Mouse (Mus musculus) urinary bladder, adult 2 months (tissue): ENCODE measurements around the gene Ush2a. TPM values are rescaled to one million over a fixed set of nuclear protein-coding genes. Genes with fewer than 3 reads are reported as not detected.

Experiments used
- DNase-seq: peaks from one replicate; pipeline ENCODE4 v3.0.0; 2022; ENCODE audit warnings: low spot score
- polyA plus RNA-seq: library from polyadenylated mRNA; depleted of rRNA; stranded (reverse); fragments of >200 nt; gene quantifications from 2 replicates; pipeline ENCODE4 v1.2.3, GENCODE M21; 2012

Ush2a gene
- polyA plus RNA-seq, 1 experiment, result 0.07 TPM

DNA sequence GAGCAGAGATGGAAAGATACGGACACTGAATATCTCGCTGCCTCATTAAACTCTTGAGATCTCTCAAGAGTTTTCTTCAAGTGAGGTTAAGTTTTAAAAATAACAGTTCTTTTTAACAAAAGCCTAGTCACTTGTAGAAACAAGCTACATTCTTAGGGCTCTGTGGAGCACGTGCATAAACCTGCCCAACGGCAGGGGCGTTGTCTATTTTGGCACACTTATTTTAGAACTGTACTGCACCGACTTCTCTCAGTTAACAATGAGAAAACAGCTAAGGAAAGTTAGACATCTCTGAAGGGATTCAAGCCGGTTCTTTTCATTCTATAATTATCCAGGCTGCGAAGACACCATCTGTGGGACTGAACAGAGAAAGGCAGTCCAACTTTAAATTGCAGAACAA is 405.6 kb downstream of the Ush2a start:
- no peak for DNase-seq

DNA sequence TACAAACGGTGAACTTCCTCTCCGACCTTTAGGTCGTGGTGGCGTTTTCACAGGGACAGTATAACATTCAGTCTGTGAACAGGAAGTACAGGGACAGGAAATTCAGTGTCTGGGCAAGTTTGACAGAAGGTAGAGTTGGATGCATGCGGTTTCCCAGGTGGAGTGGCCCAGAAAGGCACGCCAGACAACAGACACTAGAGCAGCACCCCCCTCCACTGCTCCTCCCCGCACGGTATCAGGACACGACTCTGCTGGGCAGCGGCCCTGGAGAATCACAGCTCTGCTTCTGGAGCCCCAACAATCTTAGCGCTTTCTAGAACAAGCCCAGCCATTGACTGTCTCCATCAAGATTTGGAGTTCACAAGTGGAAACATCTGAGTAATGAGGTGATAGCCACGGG is 406.7 kb downstream of the Ush2a start:
- DNase-seq, result no peak

DNA sequence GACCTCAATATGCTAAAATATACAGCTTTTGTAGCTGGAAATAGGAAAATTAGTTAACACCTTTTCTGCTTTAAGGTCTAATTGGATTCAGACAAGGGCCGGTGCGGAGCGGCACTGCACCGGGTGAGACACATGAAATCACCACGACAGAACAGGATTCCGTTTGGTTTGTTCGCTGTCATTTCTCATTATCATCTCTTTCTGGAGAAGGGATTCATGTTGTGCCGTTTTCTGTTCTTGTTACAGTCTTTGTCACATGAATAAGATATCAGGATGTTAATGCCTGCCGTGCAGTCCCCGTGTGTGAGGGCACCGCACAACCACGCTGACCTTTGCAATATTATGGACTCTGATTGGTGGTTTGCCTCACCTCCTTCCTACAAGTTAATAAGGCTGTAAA is 411.0 kb downstream of the Ush2a start:
- no peak for DNase-seq

DNA sequence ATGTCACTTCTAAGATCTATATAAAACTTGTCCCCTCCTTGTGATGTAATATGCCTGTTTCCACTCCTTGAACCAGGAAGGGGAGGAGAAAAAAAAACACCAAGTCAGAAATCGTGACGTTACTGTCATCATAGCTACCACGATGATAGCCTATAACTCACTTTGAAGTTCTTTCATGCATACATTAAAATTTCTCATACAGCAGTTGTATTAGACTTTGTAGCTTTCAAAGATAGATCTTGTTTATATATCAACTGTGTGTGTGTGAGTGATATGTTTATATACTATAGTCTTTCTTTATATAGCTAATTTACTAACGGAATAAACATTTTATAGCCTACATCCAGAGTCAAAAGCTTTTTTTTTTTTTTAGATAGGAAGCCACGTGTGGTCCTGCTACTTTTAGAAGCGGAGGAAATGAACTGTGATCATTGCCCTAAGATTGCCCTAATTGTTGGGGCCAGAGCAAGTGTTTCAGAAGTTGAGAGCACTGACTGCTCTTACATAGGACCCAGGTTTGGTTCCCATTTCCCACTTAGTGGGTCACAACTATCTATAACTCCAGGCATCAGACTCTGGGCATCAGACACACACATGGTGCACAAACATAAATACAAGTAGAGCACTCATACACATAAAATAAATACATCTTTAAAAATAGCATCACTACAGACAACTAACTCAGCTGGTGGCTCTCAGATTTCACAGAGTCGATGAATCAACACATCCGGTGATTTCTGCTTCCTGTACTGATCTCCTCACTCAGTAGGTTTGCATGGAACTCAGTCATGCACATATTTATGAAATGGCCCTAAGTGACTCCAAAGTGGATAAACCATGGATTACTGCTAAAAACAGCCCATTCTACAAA is 413.1 kb downstream of the Ush2a start:
- DNase-seq, result no peak

DNA sequence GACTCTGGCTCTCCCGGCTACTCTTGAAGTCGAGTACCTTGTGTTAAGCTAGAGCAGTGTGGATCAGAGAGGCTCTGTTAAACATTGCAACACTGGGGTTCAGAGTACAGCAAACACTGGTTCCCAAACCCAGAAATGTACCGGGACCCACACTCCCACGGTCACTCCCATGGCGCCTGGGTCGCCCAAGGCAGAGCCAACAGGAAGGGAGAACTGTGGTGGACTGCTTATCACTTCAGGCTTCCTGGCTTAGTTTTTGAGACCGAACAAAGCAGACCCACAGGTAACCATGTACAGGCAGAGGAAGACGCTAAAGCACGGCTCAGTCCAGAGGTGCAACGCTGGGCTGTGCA is 413.7 kb downstream of the Ush2a start:
- no peak for DNase-seq

DNA sequence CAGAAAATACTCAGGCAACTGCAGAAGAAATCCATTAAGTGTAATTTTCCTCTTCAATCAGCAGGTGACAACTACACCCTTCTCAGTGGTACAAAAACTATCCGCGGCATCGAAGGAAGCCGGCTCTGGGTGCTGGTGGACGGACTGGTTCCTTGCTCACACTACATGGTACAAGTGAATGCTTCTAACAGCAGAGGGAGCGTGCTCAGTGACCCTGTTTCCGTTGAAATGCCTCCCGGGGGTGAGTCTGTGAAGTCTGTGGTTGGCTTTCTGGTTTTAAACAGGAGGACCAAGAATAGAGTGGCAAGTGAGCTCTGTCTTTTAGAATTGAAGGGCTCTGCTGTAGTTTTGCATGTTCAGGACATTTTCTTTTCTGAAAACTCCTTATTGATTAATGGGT is 416.4 kb downstream of the Ush2a start:
- no peak for DNase-seq

DNA sequence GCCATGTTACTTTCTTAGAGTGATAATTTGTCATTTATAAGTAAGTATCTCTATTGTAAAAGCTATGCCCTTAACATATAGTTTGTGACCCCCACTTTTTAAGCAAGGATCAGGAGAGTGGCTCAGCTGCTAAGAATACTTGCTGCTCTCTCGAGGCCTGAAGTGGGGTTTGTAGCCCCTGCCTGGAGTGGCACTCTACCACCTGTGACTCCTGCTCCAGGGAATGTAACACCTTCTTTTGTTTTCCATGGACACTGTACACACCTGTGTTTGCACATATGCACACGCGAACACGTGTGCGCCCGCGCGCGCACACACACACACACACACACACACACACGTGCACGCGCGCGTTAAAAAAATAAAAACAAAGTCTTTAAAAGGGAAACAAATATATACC is 424.5 kb downstream of the Ush2a start:
- DNase-seq, result no peak

DNA sequence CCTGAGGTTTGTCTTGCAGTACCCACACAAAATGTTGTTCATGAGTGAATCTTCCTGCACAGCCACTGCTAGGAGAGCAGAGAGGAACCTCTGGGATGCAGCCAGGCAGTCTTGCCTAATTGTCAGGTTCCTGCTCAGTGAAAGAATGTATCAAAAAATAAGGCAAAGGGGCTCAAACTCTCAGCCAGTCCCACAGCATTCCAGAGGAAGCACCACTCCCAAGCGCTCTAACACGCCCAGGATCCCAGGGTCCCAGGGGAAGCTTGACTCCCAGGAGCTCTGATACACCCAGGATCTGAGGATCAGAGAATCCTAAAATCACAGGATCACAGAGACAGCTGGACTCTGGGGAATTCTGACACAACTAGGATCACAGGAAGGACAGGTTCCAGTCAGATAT is 434.5 kb downstream of the Ush2a start:
- DNase-seq, result no peak

DNA sequence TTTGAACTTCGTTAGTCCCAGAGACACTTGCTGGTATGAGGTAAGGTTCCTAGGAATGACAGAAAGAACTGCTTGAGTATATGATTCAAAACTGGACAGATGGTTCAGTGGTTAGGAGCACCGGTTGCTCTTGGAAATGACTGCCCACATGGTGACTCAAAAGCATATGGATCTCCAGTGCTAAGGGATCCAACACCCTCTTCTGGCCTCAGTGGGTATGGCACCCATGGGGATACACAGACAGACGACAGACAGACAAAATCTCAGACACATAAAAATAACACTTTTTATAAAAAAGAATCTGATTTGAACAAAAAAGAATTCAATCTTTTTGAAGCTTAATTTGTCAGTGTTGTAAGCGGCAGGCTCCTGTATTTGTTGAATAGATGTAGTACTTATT is 446.4 kb downstream of the Ush2a start:
- no peak for DNase-seq

DNA sequence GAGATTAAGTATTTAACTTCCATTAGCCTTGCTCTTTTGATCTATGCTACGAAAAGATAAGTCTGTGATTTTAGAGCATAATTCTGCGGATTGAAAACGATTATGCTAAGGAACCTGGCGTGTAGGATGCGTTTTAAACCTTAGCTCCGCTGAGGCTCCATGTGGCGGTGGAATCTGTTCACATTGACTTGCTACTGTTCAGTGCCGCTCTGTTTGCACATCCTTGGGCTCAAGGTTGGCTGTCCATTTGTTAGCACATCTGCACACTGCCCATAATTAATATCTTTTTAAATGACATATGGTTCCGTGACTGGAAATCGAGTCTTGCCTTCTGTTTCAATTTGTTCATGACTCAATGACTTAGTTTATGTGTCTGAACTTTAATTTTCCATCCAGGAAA is 446.9 kb downstream of the Ush2a start:
- no peak for DNase-seq

DNA sequence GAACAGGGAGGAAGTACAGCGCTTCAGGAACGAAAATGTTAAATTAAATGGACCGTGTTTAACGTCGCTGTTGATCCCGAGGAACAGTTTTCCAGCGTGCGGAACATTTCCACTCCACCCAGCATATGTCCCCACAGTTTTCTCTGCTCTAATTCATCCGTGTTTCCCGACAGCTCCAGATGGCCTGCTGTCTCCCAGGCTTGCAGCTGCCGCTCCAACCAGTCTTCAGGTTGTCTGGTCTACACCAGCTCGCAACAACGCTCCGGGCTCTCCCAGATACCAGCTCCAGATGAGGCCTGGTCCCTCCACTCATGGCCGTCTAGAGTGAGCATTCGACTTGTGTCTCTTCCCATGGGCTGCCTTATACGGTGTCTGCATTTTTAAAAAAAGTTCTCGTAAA is 452.3 kb downstream of the Ush2a start:
- no peak for DNase-seq

DNA sequence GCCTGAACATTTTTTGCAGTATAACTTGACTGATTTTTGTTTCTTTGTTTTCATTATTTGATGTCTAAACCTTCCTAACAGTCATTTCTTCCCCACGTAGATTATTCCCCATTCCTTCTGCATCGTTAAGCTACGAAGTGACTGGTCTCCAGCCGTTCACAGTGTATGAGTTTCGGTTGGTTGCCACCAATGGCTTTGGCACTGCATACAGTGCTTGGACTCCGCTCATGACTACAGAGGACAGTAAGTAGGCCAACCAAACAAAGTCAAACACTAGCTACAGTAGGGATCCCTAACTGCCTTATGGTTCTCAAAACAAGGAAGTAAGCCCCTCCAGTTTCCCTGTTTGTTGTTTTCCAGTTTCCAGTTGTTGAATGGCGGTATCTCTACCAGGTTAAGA is 453.1 kb downstream of the Ush2a start:
- no peak for DNase-seq

DNA sequence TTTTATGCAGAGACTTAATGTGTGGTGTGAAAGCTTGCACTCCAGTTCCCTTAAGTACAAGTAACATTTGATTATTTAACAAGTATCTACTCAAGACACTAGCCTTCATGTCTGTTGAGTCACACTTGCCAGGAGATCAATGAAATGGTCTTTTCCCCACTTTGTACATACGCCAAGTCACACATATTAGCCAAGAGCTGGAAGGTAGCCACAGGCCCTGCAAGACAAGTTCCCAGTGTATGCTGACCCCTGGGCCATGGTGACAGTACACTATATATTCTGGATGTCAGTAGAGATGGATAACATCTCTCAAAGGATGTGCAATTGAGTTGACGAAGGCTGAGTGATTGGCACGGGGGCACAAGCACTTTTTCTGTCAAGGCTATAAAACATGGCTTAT is 455.1 kb downstream of the Ush2a start:
- no peak for DNase-seq

DNA sequence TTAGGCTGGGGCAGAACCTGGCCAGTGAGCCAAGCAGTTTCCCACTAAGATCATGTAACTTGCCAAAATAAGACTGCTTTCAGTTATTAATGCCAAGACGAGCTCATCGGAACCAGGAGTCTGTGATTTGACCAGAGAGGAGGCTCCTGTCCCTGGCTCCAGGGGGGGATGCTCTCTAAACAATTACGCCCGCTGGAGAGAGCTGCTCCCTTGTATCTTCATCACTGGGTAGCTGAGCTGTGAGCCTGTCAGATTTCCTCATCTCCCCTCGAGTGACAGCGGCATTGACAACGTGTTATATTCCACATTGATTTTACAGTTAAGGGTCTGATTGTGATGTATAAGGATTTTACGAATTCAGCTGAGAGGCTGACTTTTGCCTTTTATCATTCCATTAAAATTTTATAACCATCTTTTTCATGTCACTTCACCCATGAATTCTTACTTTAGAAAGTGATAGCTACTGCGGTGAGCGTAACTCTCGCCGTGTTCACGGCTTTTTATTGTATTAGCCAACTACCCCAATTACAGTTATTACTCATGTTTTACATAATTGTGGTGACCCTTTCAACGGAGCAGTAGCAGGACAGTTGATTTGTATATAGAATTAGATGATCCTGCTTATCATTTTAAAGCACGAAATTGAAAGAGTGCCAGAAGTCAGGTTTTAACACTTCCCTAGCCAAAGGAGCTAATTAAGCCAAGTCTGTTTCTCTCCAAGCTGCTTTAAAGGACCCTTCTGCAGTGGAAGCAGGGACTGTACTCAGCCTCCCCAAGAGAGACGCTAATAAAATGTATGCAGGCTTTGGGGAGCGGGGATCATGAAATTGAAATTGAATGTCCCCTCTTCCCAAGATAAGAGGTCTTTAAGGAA is 463.5 kb downstream of the Ush2a start:
- no peak for DNase-seq

DNA sequence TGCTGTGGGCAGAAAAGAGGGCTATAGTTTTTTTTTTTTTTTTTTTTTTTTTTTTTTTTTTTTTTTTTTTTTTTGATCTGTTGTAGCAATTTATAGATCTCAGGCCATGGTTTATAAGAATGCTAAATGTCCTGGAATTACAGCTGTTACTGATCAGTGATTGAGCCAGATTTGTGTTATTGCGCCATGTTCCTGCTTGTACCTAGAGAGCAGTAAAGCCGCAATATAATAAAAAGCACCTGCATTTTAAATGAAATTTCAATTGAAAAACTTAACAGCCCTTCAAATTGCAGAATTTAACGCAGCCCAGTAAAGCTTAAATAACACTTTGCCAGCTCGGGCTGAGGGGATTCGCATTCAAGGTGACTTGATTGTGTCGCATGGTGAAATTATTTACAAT is 465.1 kb downstream of the Ush2a start:
- DNase-seq, result no peak

DNA sequence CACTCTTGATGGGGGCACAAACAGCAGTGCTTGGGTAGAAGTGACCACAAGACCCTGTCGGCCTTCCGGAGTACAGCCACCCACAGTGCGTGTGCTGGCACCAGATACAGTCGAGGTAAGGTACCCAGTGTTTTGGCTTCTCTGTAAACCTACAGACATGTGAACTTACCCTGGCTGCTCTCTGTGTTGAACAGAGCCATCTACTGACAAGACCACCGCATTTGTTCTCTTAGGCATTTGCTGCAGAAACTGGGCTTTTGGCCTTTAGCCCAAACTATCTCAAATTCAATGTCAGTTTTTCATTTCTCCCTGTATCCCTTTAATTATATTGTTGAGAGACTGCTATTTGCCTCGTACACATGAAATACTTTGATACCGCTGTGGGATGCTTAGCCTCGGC is 466.8 kb downstream of the Ush2a start:
- no peak for DNase-seq

DNA sequence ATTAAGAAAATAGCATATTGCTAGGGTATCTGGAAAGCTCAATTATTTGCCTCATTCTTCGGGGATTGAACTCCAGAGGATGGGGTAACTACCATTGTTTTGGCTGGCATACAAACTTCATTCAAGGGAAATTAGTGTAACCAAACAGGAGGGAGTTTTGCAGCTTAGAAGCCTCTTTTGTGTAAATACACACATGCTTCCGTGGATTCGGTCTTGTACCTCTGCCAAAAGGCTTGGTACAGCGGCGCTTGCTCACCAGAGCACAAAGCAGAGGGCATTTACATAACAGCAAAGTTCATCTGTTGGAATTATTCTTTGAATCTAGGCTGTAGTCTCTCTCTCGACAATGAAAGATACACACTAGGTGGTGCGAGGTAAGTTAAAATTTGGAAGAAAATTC is 467.4 kb downstream of the Ush2a start:
- DNase-seq, result no peak

DNA sequence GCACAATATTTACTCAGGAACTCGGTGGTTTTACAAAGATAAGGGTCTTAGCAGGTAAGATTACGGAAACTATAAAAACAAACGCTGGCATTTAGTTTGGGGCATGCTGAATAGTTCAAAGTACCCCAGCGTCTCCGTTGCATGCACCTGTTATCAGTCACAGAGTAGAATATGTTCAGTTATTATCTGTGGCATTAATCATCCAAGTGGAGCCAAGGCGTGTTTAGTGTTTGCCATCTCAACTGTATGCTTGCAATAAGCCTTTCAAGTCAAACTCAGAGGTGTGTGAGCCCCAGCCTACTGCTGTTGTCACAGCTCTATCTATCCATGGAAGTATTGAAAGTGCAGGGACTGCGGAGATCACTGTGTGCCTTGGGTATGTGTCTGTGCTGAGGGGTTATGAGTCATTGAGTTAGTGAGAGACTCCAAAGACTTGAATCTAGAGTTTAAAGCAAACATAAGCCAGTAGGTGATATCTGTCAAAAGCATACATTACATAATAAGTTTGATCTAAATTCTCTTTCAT is 473.0 kb downstream of the Ush2a start:
- DNase-seq, result no peak

DNA sequence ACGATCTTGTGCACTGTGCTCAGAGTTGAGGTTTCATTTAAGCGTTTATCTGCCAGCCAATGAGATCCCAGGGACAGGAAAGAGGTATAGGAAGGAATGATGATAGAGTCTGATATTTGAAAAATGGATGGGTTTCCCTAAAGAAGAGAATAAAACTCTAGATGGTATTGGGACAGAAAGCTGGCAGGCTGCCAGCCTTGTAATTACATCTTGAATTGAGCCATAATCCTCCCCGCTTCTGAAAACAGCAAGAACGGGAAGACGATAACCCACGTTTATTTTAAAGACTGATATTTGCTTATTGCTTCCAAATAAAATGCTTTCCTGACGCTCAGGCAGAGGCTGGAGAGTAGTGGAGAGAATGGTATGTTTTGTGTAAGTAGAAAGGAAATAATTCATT is 481.1 kb downstream of the Ush2a start:
- DNase-seq, result no peak

DNA sequence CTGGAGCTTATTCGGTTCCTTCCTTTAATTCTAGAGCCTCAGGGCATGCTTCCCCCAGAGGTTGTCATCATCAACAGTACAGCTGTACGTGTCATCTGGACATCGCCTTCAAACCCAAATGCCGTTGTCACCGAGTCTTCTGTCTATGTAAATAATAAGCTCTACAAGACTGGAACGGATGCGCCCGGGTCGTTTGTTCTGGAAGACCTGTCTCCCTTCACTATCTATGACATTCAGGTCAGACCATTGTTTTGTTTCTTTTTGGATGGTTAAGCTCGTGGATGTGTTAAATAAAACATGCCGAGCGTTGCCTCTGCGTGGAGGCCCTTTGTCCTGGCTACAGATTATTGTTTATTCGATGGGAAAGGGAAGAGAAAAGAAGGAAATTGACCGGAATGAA is 493.2 kb downstream of the Ush2a start:
- DNase-seq, result no peak

DNA sequence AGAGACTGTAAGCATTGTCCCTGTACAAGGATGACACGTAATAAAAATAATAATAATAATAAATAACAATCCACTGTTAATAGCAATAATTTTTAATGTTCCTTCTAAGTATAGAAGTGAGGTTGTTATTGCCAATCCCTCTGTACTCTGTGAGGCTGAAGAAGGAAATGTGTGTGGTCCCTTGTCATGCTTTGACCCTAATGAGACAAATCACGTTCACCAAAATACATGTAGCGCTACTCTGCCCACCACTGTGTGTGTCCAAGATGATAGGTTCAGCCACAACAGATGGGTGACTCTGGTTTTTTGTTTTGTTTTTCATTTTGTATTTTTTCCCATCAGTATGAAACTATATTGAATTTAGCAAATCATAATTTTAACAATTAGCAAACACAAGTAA is 498.7 kb downstream of the Ush2a start:
- DNase-seq, result no peak

DNA sequence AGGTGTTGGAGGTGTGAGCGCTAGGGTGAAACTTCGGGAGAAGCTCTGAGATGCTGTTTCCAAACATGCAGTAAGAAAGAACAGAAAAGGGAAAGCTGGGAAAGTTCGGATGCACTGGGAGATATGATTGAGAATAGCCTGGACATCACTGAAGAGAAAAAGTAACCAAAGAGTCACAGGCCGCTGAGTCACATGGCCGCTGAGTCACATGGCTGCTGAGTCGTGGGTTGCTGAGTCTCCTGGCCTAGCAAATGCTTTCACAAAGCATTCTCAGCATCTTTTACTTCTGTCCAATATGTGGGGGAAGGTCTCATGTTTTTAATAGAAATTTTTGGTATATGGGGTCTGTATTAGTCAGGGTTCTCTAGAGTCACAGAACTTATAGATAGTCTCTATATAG is 500.6 kb downstream of the Ush2a start:
- DNase-seq, result no peak

DNA sequence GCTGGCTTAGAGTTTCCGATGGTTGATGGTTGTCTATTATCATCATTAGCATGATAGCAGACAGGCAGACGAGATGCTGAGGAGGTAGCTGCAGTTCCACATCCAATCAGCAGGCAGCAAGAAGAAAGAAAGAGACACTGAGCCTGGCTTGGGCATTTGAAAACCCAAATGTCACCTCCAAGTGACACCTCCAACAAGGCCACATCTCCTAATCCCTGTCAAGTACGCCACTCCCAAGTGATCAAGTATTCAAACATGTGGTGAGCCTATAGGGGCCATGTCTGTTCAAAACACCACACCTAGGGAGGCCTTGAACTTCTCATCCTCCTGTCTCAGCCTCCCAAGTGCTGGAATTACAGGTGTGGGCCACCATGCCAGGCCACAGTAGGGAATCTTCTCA is 501.9 kb downstream of the Ush2a start:
- no peak for DNase-seq
